20 mouse cellular contexts compared by ENCODE assay signal in genomic region chr10:108345123-108345522, GRCm38 (mm10). TPM values are rescaled to one million over a fixed set of nuclear protein-coding genes. Genes with fewer than 3 reads are reported as not detected.
DNase-seq lines count a peak whose midpoint lies in the region; ATAC-seq and TF ChIP-seq lines count a peak whose summit lies in the region.
"Had no signal": no experiment of that assay in that cellular context is flagged by ENCODE, and none has a peak within 500 bp of the region (broad histone marks: within the 10 kb centered on the region; RNA-seq: fewer than 3 reads in every experiment).

No protein-coding gene starts in this region.

- WGBS in lung, embryonic 16.5 days, result 68% methylated on average over 9 of the region's 9 CpGs
- WGBS in small intestine, adult 2 months, result 32% methylated on average over 9 of the region's 9 CpGs
- 69% methylated on average over 9 of the region's 9 CpGs for WGBS in stomach, postnatal 0 days
- WGBS in kidney, embryonic 16.5 days, result 87% methylated on average over 9 of the region's 9 CpGs

- no peak for DNase-seq in lung, postnatal 4 days
- DNase-seq in stomach, postnatal 0 days (ENCODE audit: low spot score), result peak; percentile 72
- DNase-seq in layer of hippocampus, adult 11-12 months (ENCODE audit: low spot score), result no peak
- DNase-seq: adrenal gland, adult 2 months; adrenal gland, postnatal 25 days; cerebellum, adult 18-20 months; cerebellum, adult 9-11 months; cerebellum, postnatal 36 days; gastrocnemius, adult 2 months; gastrocnemius, postnatal 36 days; heart, adult 11 months; heart, postnatal 10 days; heart, postnatal 4 days had no signal

- no peak for TF ChIP-seq CTCF in small intestine, adult 2 months (IDR thresholded peaks at IDR 0.05; ENCODE audit: extremely low read depth, insufficient read length, insufficient replicate concordance, low read depth, low read length)
- no peak for TF ChIP-seq CTCF in stomach, postnatal 0 days (IDR thresholded peaks at IDR 0.05; ENCODE audit: low read depth)

- peaks cover 6% of the 10 kb centered on the region; the same call in 1 of the 2 replicates for H3K4me1 ChIP-seq in lung, embryonic 16.5 days (replicated peaks; ENCODE audit: control insufficient read depth, insufficient read depth, low read length)
- peaks cover 9% of the 10 kb centered on the region for H3K4me1 ChIP-seq in small intestine, adult 2 months (ENCODE audit: control insufficient read depth, insufficient read depth, insufficient read length, low read length)
- no peaks in the 10 kb centered on the region for H3K4me1 ChIP-seq in stomach, postnatal 0 days (replicated peaks; ENCODE audit: control insufficient read depth, insufficient read depth)
- peaks cover 12% of the 10 kb centered on the region; the same call in 1 of the 2 replicates for H3K4me1 ChIP-seq in kidney, embryonic 16.5 days (ENCODE audit: insufficient read depth, low read length)
- H3K4me1 ChIP-seq: embryonic facial prominence, embryonic 13.5 days; heart, embryonic 10.5 days; hindbrain, embryonic 12.5 days had no signal

- no peaks in the 10 kb centered on the region for H3K27me3 ChIP-seq in lung, embryonic 16.5 days (ENCODE audit: control insufficient read depth, insufficient read depth, low read depth, low read length)
- H3K27me3 ChIP-seq in small intestine, adult 2 months (ENCODE audit: control insufficient read depth, insufficient read depth, low read length), result no peaks in the 10 kb centered on the region
- H3K27me3 ChIP-seq in stomach, postnatal 0 days (ENCODE audit: control insufficient read depth, insufficient read depth, low read length), result no peaks in the 10 kb centered on the region
- no peaks in the 10 kb centered on the region for H3K27me3 ChIP-seq in kidney, embryonic 16.5 days (ENCODE audit: insufficient read depth, low read length)
- H3K27me3 ChIP-seq: embryonic facial prominence, embryonic 13.5 days; hindbrain, embryonic 12.5 days had no signal

- no peak overlapping the region for H3K9ac ChIP-seq in lung, embryonic 16.5 days (ENCODE audit: low read length)
- H3K9ac ChIP-seq in stomach, postnatal 0 days (ENCODE audit: low read length), result no peak overlapping the region
- H3K9ac ChIP-seq in kidney, embryonic 16.5 days (replicated peaks; ENCODE audit: low read length), result no peak overlapping the region
- H3K9ac ChIP-seq: embryonic facial prominence, embryonic 13.5 days; hindbrain, embryonic 12.5 days had no signal

- no peak overlapping the region for H3K4me2 ChIP-seq in lung, embryonic 16.5 days (ENCODE audit: low read depth, low read length)
- H3K4me2 ChIP-seq in stomach, postnatal 0 days (replicated peaks; ENCODE audit: low read depth), result no peak overlapping the region
- H3K4me2 ChIP-seq in kidney, embryonic 16.5 days (replicated peaks; ENCODE audit: low read depth, low read length), result no peak overlapping the region
- H3K4me2 ChIP-seq: embryonic facial prominence, embryonic 13.5 days; hindbrain, embryonic 12.5 days had no signal

- peaks cover 9% of the 10 kb centered on the region for H3K36me3 ChIP-seq in lung, embryonic 16.5 days (ENCODE audit: control insufficient read depth, insufficient read depth, low read length)
- peaks cover 4% of the 10 kb centered on the region; the same call in 1 of the 2 replicates for H3K36me3 ChIP-seq in small intestine, adult 2 months (ENCODE audit: control insufficient read depth, insufficient read depth, low read length)
- no peaks in the 10 kb centered on the region for H3K36me3 ChIP-seq in stomach, postnatal 0 days (ENCODE audit: control insufficient read depth, insufficient read depth, low read length)
- H3K36me3 ChIP-seq in kidney, embryonic 16.5 days (ENCODE audit: insufficient read depth, low read length), result peaks cover 22% of the 10 kb centered on the region
- H3K36me3 ChIP-seq: embryonic facial prominence, embryonic 13.5 days had no signal

- no peak overlapping the region for H3K27ac ChIP-seq in lung, embryonic 16.5 days (ENCODE audit: low read length)
- peak overlapping the region; percentile 81 for H3K27ac ChIP-seq in small intestine, adult 2 months (ENCODE audit: insufficient read depth, low read depth, low read length)
- peak overlapping the region; percentile 24; the same call in 1 of the 2 replicates for H3K27ac ChIP-seq in stomach, postnatal 0 days (replicated peaks)
- H3K27ac ChIP-seq in kidney, embryonic 16.5 days (ENCODE audit: low read length), result no peak overlapping the region
- H3K27ac ChIP-seq: embryonic facial prominence, embryonic 13.5 days; gastrocnemius, adult 2 months; heart, embryonic 10.5 days; hindbrain, embryonic 12.5 days had no signal

- peaks cover 3% of the 10 kb centered on the region; the same call in 1 of the 2 replicates for H3K9me3 ChIP-seq in lung, embryonic 16.5 days (ENCODE audit: control insufficient read depth, low read length)
- no peaks in the 10 kb centered on the region for H3K9me3 ChIP-seq in stomach, postnatal 0 days (ENCODE audit: control insufficient read depth, low read length)
- peaks cover 4% of the 10 kb centered on the region for H3K9me3 ChIP-seq in kidney, embryonic 16.5 days (ENCODE audit: low read length)
- H3K9me3 ChIP-seq: embryonic facial prominence, embryonic 13.5 days; heart, embryonic 10.5 days; hindbrain, embryonic 12.5 days had no signal

- H3K4me3 ChIP-seq in lung, embryonic 16.5 days (ENCODE audit: low read length), result no peak overlapping the region
- no peak overlapping the region for H3K4me3 ChIP-seq in small intestine, adult 2 months (ENCODE audit: low read depth, low read length)
- H3K4me3 ChIP-seq in stomach, postnatal 0 days (ENCODE audit: low read depth, low read length), result no peak overlapping the region
- no peak overlapping the region for H3K4me3 ChIP-seq in kidney, embryonic 16.5 days (ENCODE audit: low read length)
- H3K4me3 ChIP-seq: embryonic facial prominence, embryonic 13.5 days; gastrocnemius, adult 2 months; heart, embryonic 10.5 days; hindbrain, embryonic 12.5 days had no signal

- ATAC-seq in lung, embryonic 16.5 days (ENCODE audit: low read depth), result peak; percentile 15; the same call in 1 of the 2 replicates
- peak; percentile 94 for ATAC-seq in stomach, postnatal 0 days (ENCODE audit: low FRiP score, low TSS enrichment)
- no peak for ATAC-seq in kidney, embryonic 16.5 days (ENCODE audit: low FRiP score, low TSS enrichment)
- ATAC-seq: forebrain, embryonic 14.5 days had no signal

- TF ChIP-seq POLR2A in small intestine, adult 2 months (IDR thresholded peaks at IDR 0.05; ENCODE audit: low read depth, low read length), result no peak

- no peak for TF ChIP-seq EP300 in stomach, postnatal 0 days (optimal IDR thresholded peaks at IDR 0.05)

RNA-seq across cellular contexts. Expression of gene Pawr, which starts 13.2 kb away (rescaled TPM):
- 14.4 and 15.3 TPM in 2 replicates for polyA plus RNA-seq in lung, embryonic 16.5 days (2015; fragmentation: Nextera tagmentation; extraction: Ambion mirVana)
- 11.9 and 31.8 TPM in 2 replicates for polyA plus RNA-seq in small intestine, adult 2 months (2012; rRNA removed)
- polyA plus RNA-seq in stomach, postnatal 0 days (2015; fragmentation: Nextera tagmentation; extraction: Ambion mirVana), result 14.7 and 18.5 TPM in 2 replicates
- 13.4 and 13.6 TPM in 2 replicates for polyA plus RNA-seq in kidney, embryonic 16.5 days (2015; fragmentation: Nextera tagmentation; extraction: Ambion mirVana)

Comparison
In these comparisons a context has a peak if more than half of its experiments do, and no peak if none do; other contexts are left out.
1. H3K27ac ChIP-seq: peak in small intestine, adult 2 months (single experiment) and stomach, postnatal 0 days (single experiment); none in lung, embryonic 16.5 days (single experiment) and kidney, embryonic 16.5 days (single experiment).